Mouse (Mus musculus): ENCODE data around the gene Plekhm2. TPM values are rescaled to one million over a fixed set of nuclear protein-coding genes. Genes with fewer than 3 reads are reported as not detected.

Gene Plekhm2
- polyA plus RNA-seq, 1 experiment: 134 TPM

DNA sequence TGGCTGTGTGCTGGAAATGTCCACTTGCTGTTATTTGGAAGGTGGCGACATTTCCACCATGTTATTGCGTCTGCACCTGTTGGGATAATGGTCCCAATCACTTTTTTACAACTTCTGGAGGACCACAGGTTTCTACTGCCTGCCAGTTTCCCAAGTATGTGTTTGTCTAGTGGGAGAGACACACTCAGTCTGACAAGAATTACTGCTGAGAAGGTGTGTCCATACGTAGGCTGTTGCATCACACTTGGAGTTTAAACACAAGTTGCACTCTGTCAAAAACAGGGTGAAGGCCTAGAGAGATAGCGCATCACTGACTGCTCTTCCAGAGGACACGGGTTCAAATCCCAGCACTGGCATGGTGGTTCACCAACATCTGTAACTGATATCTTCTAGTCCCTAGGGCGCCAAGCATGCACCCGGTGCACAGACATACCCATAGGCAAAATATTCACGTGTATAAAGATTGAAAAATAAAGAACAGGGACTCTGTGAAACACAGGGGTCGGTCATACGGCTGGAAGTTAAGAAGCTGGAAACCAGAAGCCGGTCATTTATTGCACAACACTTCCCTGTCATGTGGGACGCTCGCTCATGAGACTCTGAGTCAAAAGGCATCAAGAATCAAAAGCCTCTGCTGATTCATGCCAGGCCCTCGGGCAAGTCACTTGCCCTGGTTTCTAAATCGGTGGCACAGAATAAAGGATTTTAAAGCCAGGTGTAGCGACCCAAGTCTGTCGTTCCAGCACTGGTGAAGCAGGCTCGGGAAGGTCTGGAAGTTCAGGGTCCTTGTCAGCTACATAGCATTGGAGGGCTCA lies 5.4 kb upstream of the Plekhm2 start:
- Histone ChIP-seq H3K4me3 (ENCODE audit: insufficient read depth, low read length) (no peak overlapping the region), H3K4me1 (ENCODE audit: control insufficient read depth, insufficient read depth, low read length) (no peaks in the 10 kb centered on the region), H3K27ac (ENCODE audit: insufficient read depth, low read length) (no peak overlapping the region)
- TF ChIP-seq POLR2A (IDR thresholded peaks at IDR 0.05; ENCODE audit: extremely low read depth, insufficient read depth, low read length): no peak
- TF ChIP-seq CTCF (IDR thresholded peaks at IDR 0.05; ENCODE audit: extremely low read depth, insufficient read depth, low read length): no peak

DNA sequence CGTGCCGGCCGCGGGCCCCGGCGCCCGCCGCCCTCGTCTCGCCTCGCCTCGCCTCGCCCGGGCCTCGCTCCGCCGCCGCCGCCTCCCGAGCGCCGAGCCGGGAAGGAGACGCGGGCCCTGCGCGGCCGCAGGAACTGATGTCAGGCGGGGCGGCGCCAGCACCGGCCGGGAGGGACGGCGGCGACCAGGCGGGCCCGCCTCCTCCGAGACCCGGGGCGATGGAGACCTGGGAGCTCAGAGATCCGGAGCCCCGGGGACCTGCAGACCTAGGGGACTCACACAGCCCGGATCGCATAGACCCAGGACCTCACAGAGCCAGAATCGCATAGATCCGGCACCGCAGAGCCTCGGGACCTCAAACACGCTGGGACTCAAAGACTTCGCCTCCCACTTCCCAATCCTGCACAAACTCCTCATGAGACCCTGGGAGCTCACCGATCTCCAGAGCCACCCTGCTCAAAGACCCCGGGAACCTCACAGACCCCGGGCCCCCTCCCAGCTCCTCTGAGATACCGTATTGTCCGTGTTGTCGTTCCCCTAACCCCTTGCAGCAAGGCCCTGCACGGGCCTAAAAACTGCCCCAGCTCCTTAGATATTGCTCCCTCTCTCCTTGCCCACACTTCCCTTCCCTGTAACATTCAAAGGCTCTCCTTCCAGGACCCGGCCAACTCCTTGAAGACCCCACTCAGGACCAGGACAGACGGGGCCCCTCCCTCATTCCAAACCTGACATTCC lies 521 bp downstream of the Plekhm2 start:
- H3K27ac ChIP-seq (ENCODE audit: insufficient read depth, low read length): peak overlapping the region; percentile 11; the same call in 1 of the 2 replicates
- H3K4me3 ChIP-seq (ENCODE audit: insufficient read depth, low read length): peak overlapping the region; percentile 50
- H3K4me1 ChIP-seq (ENCODE audit: control insufficient read depth, insufficient read depth, low read length): peaks cover 4% of the 10 kb centered on the region; the same call in 1 of the 2 replicates
- TF ChIP-seq CTCF (IDR thresholded peaks at IDR 0.05; ENCODE audit: extremely low read depth, insufficient read depth, low read length) (no peak), POLR2A (IDR thresholded peaks at IDR 0.05; ENCODE audit: extremely low read depth, insufficient read depth, low read length) (peak; percentile 44; the same call in 1 of the 2 replicates)

DNA sequence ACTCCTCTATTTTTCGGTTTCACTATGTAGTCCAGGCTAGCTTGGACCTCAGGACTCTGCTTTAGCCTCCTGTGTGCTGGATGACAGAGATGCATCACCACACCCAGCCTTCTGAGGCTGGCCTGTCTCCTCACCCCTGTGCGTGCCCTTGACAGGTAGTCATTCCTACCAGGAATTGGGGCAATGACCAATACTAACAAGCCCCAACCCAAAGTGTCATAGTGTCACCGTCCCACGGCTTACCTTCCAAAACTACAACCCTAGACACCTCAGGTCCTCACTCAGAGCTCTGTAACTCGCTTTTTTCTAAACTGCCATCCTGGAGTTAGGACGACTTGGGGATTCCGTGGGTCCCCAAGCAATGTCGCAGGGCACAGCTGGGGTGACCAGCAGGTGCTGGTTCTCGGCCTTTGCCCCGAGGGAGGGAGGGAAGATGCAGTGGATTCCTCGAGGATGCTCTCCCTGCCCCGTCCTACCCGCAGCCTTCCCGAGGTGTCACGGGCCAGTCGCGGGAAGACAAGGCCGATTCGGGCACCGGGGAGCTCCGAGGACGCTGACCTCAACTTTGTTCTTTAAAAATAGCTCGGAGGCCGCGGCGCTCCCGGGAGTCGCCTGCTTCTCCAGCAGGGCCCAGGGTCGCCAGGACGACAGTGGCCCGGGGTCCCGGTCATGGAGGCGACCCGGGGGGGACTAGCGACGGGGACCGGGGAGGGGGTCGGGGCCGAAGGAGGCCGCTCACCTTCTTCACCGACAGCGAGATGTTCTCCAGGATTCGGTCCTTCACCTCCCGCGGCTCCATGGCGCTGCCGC lies 1.4 kb downstream of the Plekhm2 start:
- peaks cover 7% of the 10 kb centered on the region; the same call in 1 of the 2 replicates for H3K4me1 ChIP-seq (ENCODE audit: control insufficient read depth, insufficient read depth, low read length)
- H3K4me3 ChIP-seq (ENCODE audit: insufficient read depth, low read length): peak overlapping the region; percentile 50
- no peak for TF ChIP-seq CTCF (IDR thresholded peaks at IDR 0.05; ENCODE audit: extremely low read depth, insufficient read depth, low read length)
- TF ChIP-seq POLR2A (IDR thresholded peaks at IDR 0.05; ENCODE audit: extremely low read depth, insufficient read depth, low read length): no peak
- peak overlapping the region; percentile 51 for H3K27ac ChIP-seq (ENCODE audit: insufficient read depth, low read length)

DNA sequence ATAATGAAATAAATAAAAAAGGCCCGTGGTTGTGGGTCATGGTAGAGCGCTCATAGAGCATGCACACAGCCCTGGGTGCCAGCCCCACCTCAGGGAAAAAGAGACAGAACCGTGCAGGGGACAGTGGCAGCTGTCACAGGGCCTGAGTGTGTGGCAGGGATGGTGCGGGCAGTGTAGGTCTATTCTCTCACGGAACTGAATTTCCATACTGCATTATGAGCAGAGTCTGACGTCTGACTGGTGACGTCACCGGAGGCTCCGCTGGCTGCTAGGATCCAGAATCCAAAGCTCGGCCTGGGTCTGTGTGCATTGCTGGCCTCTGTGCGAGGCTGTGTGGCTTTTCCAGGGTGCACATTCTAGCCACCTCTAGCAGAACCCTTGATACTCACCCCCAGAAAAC lies 3.8 kb downstream of the Plekhm2 start:
- Histone ChIP-seq H3K4me3 (ENCODE audit: insufficient read depth, low read length) (no peak overlapping the region), H3K4me1 (ENCODE audit: control insufficient read depth, insufficient read depth, low read length) (peaks cover 7% of the 10 kb centered on the region), H3K27ac (ENCODE audit: insufficient read depth, low read length) (no peak overlapping the region)
- TF ChIP-seq CTCF (IDR thresholded peaks at IDR 0.05; ENCODE audit: extremely low read depth, insufficient read depth, low read length): no peak
- no peak for TF ChIP-seq POLR2A (IDR thresholded peaks at IDR 0.05; ENCODE audit: extremely low read depth, insufficient read depth, low read length)

DNA sequence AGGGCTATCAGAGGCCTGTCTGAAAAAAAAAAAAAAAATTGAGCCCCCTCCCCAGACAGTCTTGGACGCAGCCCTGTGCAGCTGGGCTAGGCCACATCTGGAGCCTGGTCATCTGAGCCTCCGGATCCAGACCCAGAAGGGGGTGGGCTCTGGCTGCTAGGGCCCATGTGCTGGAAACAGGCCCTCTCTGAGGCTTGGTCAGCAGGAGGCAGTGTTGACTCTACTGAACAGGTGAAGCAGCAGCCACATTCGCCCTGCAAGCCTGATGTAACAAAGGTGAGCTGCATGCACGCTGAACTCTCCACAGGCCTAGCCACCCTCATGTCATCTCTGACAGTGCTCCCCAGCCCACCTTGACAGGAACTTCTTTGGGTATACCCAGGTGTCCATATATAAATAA lies 5.0 kb downstream of the Plekhm2 start:
- no peak for TF ChIP-seq POLR2A (IDR thresholded peaks at IDR 0.05; ENCODE audit: extremely low read depth, insufficient read depth, low read length)
- 0 out of 2 replicates have a peak, but pooled peaks have one; percentile 18 for TF ChIP-seq CTCF (IDR thresholded peaks at IDR 0.05; ENCODE audit: extremely low read depth, insufficient read depth, low read length)
- H3K4me3 ChIP-seq (ENCODE audit: insufficient read depth, low read length): no peak overlapping the region
- H3K4me1 ChIP-seq (ENCODE audit: control insufficient read depth, insufficient read depth, low read length): peaks cover 7% of the 10 kb centered on the region
- H3K27ac ChIP-seq (ENCODE audit: insufficient read depth, low read length): no peak overlapping the region

DNA sequence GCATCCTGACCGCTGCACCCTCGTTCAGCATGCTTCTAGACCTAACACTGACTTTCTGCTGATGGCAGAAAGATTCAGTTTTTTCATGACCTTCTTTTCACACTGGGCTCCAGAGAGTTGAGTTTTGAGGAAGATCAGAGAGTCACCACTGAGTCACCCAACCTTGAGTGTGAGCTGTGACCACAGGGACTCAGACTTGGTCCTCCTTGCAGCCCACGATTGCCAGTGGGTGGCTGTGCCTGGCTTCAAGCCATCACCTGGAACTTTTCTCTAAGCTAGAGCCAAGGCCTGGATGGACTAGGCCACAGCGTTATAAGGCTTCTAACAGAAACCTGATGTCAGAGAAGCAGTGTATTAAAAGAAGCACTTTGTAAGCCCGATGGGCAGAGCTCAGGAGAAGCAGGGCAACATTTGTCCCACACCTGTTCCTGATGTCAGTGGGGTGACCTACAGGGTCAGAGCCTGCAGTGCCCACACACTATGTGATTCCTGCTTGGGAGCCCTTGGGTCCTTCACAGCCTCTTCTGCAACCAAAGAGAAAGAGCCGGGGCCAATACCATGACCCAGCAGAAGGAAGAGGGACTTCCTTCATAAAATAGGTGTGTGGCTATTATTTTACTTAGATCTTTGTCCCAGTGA lies 5.7 kb downstream of the Plekhm2 start:
- H3K4me3 ChIP-seq (ENCODE audit: insufficient read depth, low read length): no peak overlapping the region
- TF ChIP-seq POLR2A (IDR thresholded peaks at IDR 0.05; ENCODE audit: extremely low read depth, insufficient read depth, low read length): no peak
- TF ChIP-seq CTCF (IDR thresholded peaks at IDR 0.05; ENCODE audit: extremely low read depth, insufficient read depth, low read length): no peak
- no peak overlapping the region for H3K27ac ChIP-seq (ENCODE audit: insufficient read depth, low read length)
- H3K4me1 ChIP-seq (ENCODE audit: control insufficient read depth, insufficient read depth, low read length): peaks cover 7% of the 10 kb centered on the region

DNA sequence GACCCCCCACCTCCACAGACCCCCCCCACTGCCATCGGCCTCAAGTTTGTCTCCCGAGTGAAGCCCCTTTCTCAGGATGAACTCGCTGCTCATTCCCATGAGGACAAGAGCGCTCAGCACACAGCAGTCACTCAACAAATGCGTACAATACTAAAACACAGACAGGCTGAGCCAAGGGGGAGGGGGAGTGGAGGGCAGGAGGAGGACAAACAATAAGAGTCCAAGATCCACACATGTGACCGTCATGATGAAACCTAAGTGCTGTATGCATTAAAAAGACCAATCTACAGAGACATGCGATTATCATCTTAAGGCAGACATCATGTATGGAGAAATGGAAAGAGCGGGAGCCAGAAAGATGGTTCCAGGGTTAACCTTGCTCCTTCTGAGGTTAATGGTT lies 7.8 kb downstream of the Plekhm2 start:
- H3K4me1 ChIP-seq (ENCODE audit: control insufficient read depth, insufficient read depth, low read length): peaks cover 6% of the 10 kb centered on the region
- H3K27ac ChIP-seq (ENCODE audit: insufficient read depth, low read length): no peak overlapping the region
- TF ChIP-seq CTCF (IDR thresholded peaks at IDR 0.05; ENCODE audit: extremely low read depth, insufficient read depth, low read length) (no peak), POLR2A (IDR thresholded peaks at IDR 0.05; ENCODE audit: extremely low read depth, insufficient read depth, low read length) (no peak)
- no peak overlapping the region for H3K4me3 ChIP-seq (ENCODE audit: insufficient read depth, low read length)

DNA sequence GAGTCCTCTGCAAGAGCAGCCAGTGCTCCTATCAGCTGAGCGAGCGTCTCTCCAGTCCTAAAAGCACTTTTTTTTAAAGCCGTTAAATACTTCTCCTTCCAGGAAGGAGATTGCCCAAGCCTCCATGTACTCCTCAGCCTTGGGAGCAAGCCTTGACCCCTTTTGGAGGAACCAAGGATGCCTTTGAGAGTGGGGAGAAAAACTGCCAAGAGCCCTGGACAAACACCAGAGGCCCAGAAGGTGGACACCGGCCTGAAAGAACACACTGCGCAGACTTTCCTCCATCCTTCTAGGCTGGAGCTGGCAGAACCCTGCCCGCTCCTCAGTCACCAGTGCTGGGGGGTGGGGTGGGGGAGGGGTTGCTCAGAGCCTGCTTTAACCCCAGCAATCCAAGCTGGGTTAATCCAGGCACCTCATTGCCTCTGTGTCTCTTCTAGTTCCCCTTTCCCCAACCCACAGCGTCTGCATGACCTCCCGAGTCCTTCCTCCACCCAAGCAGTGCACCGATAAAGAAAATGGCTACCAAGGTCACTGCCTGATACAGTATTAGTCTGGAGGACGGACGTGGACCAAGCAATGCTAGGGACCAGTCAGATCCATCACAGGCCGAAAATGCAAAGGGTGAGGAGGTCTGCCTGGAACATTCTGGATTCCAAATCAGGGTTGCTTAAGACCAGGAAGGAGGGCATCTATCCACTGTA lies 8.6 kb downstream of the Plekhm2 start:
- TF ChIP-seq CTCF (IDR thresholded peaks at IDR 0.05; ENCODE audit: extremely low read depth, insufficient read depth, low read length): no peak
- TF ChIP-seq POLR2A (IDR thresholded peaks at IDR 0.05; ENCODE audit: extremely low read depth, insufficient read depth, low read length): no peak
- H3K4me1 ChIP-seq (ENCODE audit: control insufficient read depth, insufficient read depth, low read length): peaks cover 6% of the 10 kb centered on the region
- no peak overlapping the region for H3K27ac ChIP-seq (ENCODE audit: insufficient read depth, low read length)
- no peak overlapping the region for H3K4me3 ChIP-seq (ENCODE audit: insufficient read depth, low read length)
